Mouse (Mus musculus): Measurements from ENCODE around the gene Arhgap10.

DNA sequence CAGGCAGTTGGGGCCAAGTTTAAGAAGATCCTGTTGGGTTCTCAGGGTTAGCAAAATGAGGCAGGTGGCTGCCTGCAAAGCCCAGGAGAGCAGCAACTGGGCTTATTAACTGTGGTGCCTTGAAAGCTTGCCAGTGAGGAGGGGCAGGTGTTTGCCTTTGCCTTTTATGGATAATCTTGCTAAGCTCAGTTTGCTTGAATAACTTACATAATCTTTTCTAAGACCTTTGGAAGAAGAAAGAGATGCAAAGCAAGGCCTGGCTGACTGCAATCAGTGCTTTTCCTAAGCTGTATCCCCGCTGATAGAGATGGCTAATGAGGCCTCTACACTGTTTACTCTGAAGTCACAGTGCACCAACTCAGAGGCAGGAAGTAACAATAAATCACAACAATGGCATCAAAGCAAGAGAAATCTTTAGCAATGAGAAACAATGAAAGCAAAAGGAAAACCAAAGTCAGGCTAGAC lies 249.8 kb downstream of the Arhgap10 start:
- TF ChIP-seq CTCF (IDR thresholded peaks at IDR 0.05; ENCODE audit: control insufficient read depth, insufficient read depth, insufficient replicate concordance, low read depth, low read length), result no peak
- no peak for TF ChIP-seq POLR2A (IDR thresholded peaks at IDR 0.05; ENCODE audit: control insufficient read depth, low read depth, low read length)
